Mouse (Mus musculus) cortical plate, adult 2 months (tissue): ENCODE data around the gene Chst15.

Experiments used
- CTCF ChIP-seq: fragments of 200-500 bp; IDR thresholded peaks from 2 replicates; pipeline ENCODE4 v1.5.1; 2011; ENCODE audit warnings: mild to moderate bottlenecking, control low read depth, low read length; ENCODE audit not compliant: insufficient read depth; ENCODE audit errors: extremely low read depth
- POLR2A ChIP-seq: fragments of 200-500 bp; IDR thresholded peaks from 2 replicates; pipeline ENCODE4 v1.6.1; 2011; ENCODE audit warnings: mild to moderate bottlenecking, low read length, control low read depth; ENCODE audit not compliant: insufficient read depth; ENCODE audit errors: extremely low read depth

DNA sequence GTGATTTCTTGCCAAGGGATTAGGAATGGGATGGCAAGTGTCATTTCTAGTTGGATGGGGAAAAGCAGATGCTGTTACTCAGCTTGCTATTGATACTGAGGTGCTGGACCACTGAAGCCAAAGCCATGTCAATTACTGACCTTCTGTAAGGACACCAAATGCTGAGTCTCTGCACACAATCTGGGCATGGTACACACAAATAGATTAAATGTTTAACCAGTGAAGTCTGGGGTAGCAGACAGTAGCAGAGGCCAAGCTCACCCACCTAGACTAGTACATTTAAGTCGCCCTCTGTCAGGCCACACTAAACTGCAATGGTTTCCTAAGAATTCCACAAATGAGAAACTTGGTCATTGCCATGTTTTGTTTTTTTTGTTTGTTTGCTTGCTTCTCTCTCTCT, 11.6 kb upstream of the Chst15 start:
- TF ChIP-seq POLR2A: no peak
- no peak for TF ChIP-seq CTCF
